Mouse (Mus musculus) CH12.LX (cell line): ENCODE data around the gene Gramd1b. TPM values are rescaled to one million over a fixed set of nuclear protein-coding genes. Genes with fewer than 3 reads are reported as not detected.

Source experiments
- DNase-seq: peaks from one replicate; pipeline ENCODE4 v3.0.0-alpha.2; 2013; ENCODE audit errors: extremely low read depth
- H3K27ac ChIP-seq: 2 replicates; pipeline ENCODE4 v1.5.1; 2012; ENCODE audit warnings: low read depth, mild to moderate bottlenecking, control low read depth, moderate library complexity; ENCODE audit not compliant: insufficient read depth
- H3K27me3 ChIP-seq: replicated peaks from 2 replicates; pipeline ENCODE3; 2012; ENCODE audit warnings: inconsistent platforms
- H3K36me3 ChIP-seq, 2 experiments: replicated peaks in 1 of 2; 2 replicates each; pipeline versions ENCODE3 to v1.6.1; 2012; ENCODE audit warnings: inconsistent platforms in 1 of 2, low read length in 1 of 2, mild to moderate bottlenecking in 1 of 2, mixed read lengths in 1 of 2, moderate library complexity in 1 of 2; ENCODE audit not compliant: control insufficient read depth in 1 of 2, insufficient read depth in 1 of 2
- H3K4me1 ChIP-seq, 2 experiments: 2 replicates each; pipeline ENCODE4 v1.6.1; 2012; ENCODE audit warnings: inconsistent platforms in 1 of 2, moderate library complexity in 1 of 2; ENCODE audit not compliant: insufficient read depth in 2 of 2, control insufficient read depth in 1 of 2
- H3K4me2 ChIP-seq: 2 replicates; pipeline ENCODE4 v1.6.1; 2012; ENCODE audit warnings: low read depth, mild to moderate bottlenecking, control low read depth; ENCODE audit not compliant: poor library complexity, insufficient read depth, severe bottlenecking
- H3K4me3 ChIP-seq, 3 experiments: fragments of 150-350 bp in 1 of 3; sonication (generic) in 1 of 3; replicated peaks in 1 of 3; 2 replicates each; pipeline versions ENCODE3 to v1.5.1; 2011 to 2012; ENCODE audit warnings: low read depth in 2 of 3, low read length in 2 of 3, mild to moderate bottlenecking in 2 of 3, moderate library complexity in 2 of 3, control low read depth in 1 of 3, improper control_type of control experiment in 1 of 3, inconsistent platforms in 1 of 3, mixed read lengths in 1 of 3; ENCODE audit not compliant: poor library complexity in 1 of 3
- H3K79me2 ChIP-seq: replicated peaks from 2 replicates; pipeline ENCODE4 v1.6.1; 2012; ENCODE audit warnings: mild to moderate bottlenecking, moderate library complexity; ENCODE audit not compliant: control insufficient read depth, poor library complexity, insufficient read depth, severe bottlenecking; ENCODE audit errors: extremely low read depth
- H3K9ac ChIP-seq: 2 replicates; pipeline ENCODE4 v1.6.1; 2012; ENCODE audit warnings: low read depth, mild to moderate bottlenecking, control low read depth, moderate library complexity; ENCODE audit not compliant: insufficient read depth
- H3K9me3 ChIP-seq: replicated peaks from 2 replicates; pipeline ENCODE3; 2012; ENCODE audit warnings: low read length, inconsistent platforms, mixed read lengths
- CTCF ChIP-seq, 2 experiments: IDR thresholded peaks in 1 of 2; conservative IDR thresholded peaks in 1 of 2; 2 replicates each; pipeline ENCODE4 v1.5.1; 2011 to 2012; ENCODE audit warnings: low read depth in 2 of 2, low read length in 2 of 2, improper control_type of control experiment in 1 of 2, inconsistent platforms in 1 of 2, mild to moderate bottlenecking in 1 of 2, moderate library complexity in 1 of 2
- E2F4 ChIP-seq: IDR thresholded peaks from 2 replicates; pipeline ENCODE4 v1.6.1; 2011; ENCODE audit warnings: low read depth, low read length, improper control_type of control experiment; ENCODE audit not compliant: insufficient replicate concordance
- ELF1 ChIP-seq: IDR thresholded peaks from 2 replicates; pipeline ENCODE4 v1.6.1; 2014; ENCODE audit warnings: low read depth, mild to moderate bottlenecking, inconsistent platforms, low read length, improper control_type of control experiment
- GABPA ChIP-seq: IDR thresholded peaks from 2 replicates; pipeline ENCODE4 v1.6.1; 2012; ENCODE audit warnings: low read depth, low read length, improper control_type of control experiment, inconsistent platforms; ENCODE audit not compliant: insufficient replicate concordance
- HCFC1 ChIP-seq: IDR thresholded peaks from 2 replicates; pipeline ENCODE4 v1.6.1; 2012; ENCODE audit warnings: low read depth, mild to moderate bottlenecking, inconsistent platforms, low read length, improper control_type of control experiment
- KAT2A ChIP-seq: IDR thresholded peaks from 2 replicates; pipeline ENCODE4 v1.6.1; 2012; ENCODE audit warnings: low read length, improper control_type of control experiment, inconsistent platforms; ENCODE audit not compliant: insufficient replicate concordance
- MAFK ChIP-seq: IDR thresholded peaks from 2 replicates; pipeline ENCODE4 v1.6.1; 2011; ENCODE audit warnings: low read length, improper control_type of control experiment; ENCODE audit not compliant: insufficient replicate concordance
- MAX ChIP-seq: IDR thresholded peaks from 2 replicates; pipeline ENCODE4 v1.6.1; 2011; ENCODE audit warnings: low read length, improper control_type of control experiment
- MAZ ChIP-seq: IDR thresholded peaks from 2 replicates; pipeline ENCODE4 v1.6.1; 2012; ENCODE audit warnings: low read depth, mild to moderate bottlenecking, inconsistent platforms, low read length, improper control_type of control experiment, moderate library complexity
- MEF2A ChIP-seq: IDR thresholded peaks from 2 replicates; pipeline ENCODE4 v1.6.1; 2014; ENCODE audit warnings: low read depth, mild to moderate bottlenecking, inconsistent platforms, low read length, improper control_type of control experiment, borderline replicate concordance
- MXI1 ChIP-seq: IDR thresholded peaks from 2 replicates; pipeline ENCODE4 v1.6.1; 2011; ENCODE audit warnings: mild to moderate bottlenecking, low read depth, low read length, improper control_type of control experiment
- PAX5 ChIP-seq: IDR thresholded peaks from 2 replicates; pipeline ENCODE4 v1.6.1; 2012; ENCODE audit warnings: low read length, inconsistent platforms, mixed read lengths
- POLR2AphosphoS2 ChIP-seq: IDR thresholded peaks from 2 replicates; pipeline ENCODE4 v1.6.1; 2011; ENCODE audit warnings: low read depth, low read length, improper control_type of control experiment
- SIN3A ChIP-seq: IDR thresholded peaks from 2 replicates; pipeline ENCODE4 v1.6.1; 2012; ENCODE audit warnings: low read length, improper control_type of control experiment, inconsistent platforms
- SMC3 ChIP-seq: IDR thresholded peaks from 2 replicates; pipeline ENCODE4 v1.6.1; 2011; ENCODE audit warnings: low read depth, low read length, improper control_type of control experiment
- TBP ChIP-seq: conservative IDR thresholded peaks from 2 replicates; pipeline ENCODE4 v1.6.1; 2011; ENCODE audit warnings: low read depth, low read length, improper control_type of control experiment
- USF1 ChIP-seq: IDR thresholded peaks from 2 replicates; pipeline ENCODE4 v1.6.1; 2014; ENCODE audit warnings: low read depth, mild to moderate bottlenecking, inconsistent platforms, low read length, improper control_type of control experiment
- ZNF384 ChIP-seq: IDR thresholded peaks from 2 replicates; pipeline ENCODE4 v1.6.1; 2012; ENCODE audit warnings: low read depth, low read length, improper control_type of control experiment, inconsistent platforms
- dilution Hi-C: fragments of 300-500 bp; cut with MboI; formaldehyde crosslinking; loops from 2 replicates; pipeline ENCODE4 v1.14.3; 2020; ENCODE audit warnings: low sequenced_read_pairs; ENCODE audit not compliant: extremely low pct_unique_long_range_greater_than_20kb, extremely low pct_ligation_motif_present
- in situ Hi-C: fragments of 300-500 bp; cut with MboI; formaldehyde crosslinking; loops from 3 replicates; pipeline ENCODE4 v1.14.3; 2019; ENCODE audit warnings: low sequenced_read_pairs, low pct_ligation_motif_present, low pct_unique_long_range_greater_than_20kb, mixed read lengths
- polyA plus RNA-seq: library from polyadenylated mRNA; unstranded; fragments of >175 nt; gene quantifications from 2 replicates; pipeline ENCODE4 v1.2.1, GENCODE M21; 2012; ENCODE audit warnings: low read depth; ENCODE audit not compliant: insufficient read length
- total RNA-seq, 2 experiments: library from RNA; depleted of rRNA; stranded (reverse); fragments of 300-350 nt in 1 of 2; fragments of >200 nt in 1 of 2; gene quantifications; 2 replicates each; pipeline ENCODE4 v1.2.3; 2012 to 2014

Gene Gramd1b
- total and polyA plus RNA-seq, 3 experiments: 13.3 to 40.8 (median 16.7) TPM

DNA sequence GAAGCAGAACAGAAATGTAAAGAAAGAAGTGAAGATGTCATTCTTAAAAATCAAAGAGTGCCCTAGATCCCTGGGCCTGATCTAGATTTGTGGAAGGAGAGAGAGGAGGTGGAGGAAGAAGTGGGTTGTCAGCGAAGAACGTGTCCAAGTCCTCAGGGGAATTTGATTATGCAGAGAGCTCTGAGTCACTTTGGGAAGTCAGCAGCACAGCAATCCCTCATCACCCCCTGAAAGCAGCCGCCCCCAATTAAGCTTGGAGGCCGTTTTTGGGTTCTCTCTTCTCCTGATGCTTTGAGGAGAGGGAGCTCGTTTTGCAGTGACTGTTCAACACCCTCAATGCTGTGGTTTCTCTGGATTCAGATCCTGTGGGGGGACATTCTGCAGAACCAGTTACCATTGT lies 24.1 kb upstream of the Gramd1b start:
- Histone ChIP-seq H3K4me1 (peaks cover 3% of the 10 kb centered on the region in 2 experiments; a peak in 2 of 4 replicates), H3K36me3 (no peaks in the 10 kb centered on the region), H3K79me2 (no peaks in the 10 kb centered on the region), H3K27ac (no peak overlapping the region), H3K27me3 (no peaks in the 10 kb centered on the region), H3K4me3 (no peak overlapping the region), H3K9ac (no peak overlapping the region), H3K4me2 (no peak overlapping the region), H3K9me3 (no peaks in the 10 kb centered on the region)
- TF ChIP-seq SMC3 (no peak), MAFK (no peak), POLR2AphosphoS2 (no peak), ELF1 (no peak), MEF2A (no peak), MAZ (no peak), PAX5 (no peak), USF1 (no peak), SIN3A (no peak), HCFC1 (no peak), KAT2A (no peak), MAX (no peak), TBP (no peak), MXI1 (no peak), CTCF (conservative IDR thresholded peaks at IDR 0.05 in 1 of 2, IDR thresholded peaks at IDR 0.05 in 1 of 2; ENCODE audit: low read depth in 2 of 2, low read length in 2 of 2) (no peak), ZNF384 (no peak), E2F4 (no peak), GABPA (no peak)
- DNase-seq: no peak
- in situ Hi-C loops: no loop called here
- dilution Hi-C loops: no loop called here

- H3K4me1 ChIP-seq: no peaks in the 10 kb centered on the region
Measured at GRCm38 (mm10) chr9:40547876-40548275, 16.7 kb upstream of the Gramd1b start.

More at GRCm38 (mm10) chr9:40547876-40548275, 16.7 kb upstream of the Gramd1b start:
- no peaks in the 10 kb centered on the region for H3K79me2 ChIP-seq
- H3K36me3 ChIP-seq: no peaks in the 10 kb centered on the region
- no peak overlapping the region for H3K4me2 ChIP-seq
- H3K9ac ChIP-seq: no peak overlapping the region
- no peak for TF ChIP-seq CTCF (conservative IDR thresholded peaks at IDR 0.05 in 1 of 2, IDR thresholded peaks at IDR 0.05 in 1 of 2; ENCODE audit: low read depth in 2 of 2, low read length in 2 of 2)
- no peaks in the 10 kb centered on the region for H3K9me3 ChIP-seq
- no peak overlapping the region for H3K27ac ChIP-seq
- in situ Hi-C loops (no loop called here), dilution Hi-C loops (no loop called here)
- no peak for DNase-seq
- no peaks in the 10 kb centered on the region for H3K27me3 ChIP-seq
- no peak overlapping the region for H3K4me3 ChIP-seq
